Mouse (Mus musculus): ENCODE measurements around the gene Tor2a.

- TF ChIP-seq CTCF (conservative IDR thresholded peaks at IDR 0.05; ENCODE audit: insufficient read depth, insufficient read length, low read depth, low read length) (no peak), POLR2A (IDR thresholded peaks at IDR 0.05; ENCODE audit: low read depth, low read length) (no peak)
These were observed 15.7 kb downstream of the Tor2a start for GRCm38 (mm10) chr2:32772626-32773279.
